Mouse (Mus musculus) erythroblast, embryonic 14.5 days (primary cell): ENCODE data around the gene Cdh6.

Experiments used
- GATA1 ChIP-seq: IDR thresholded peaks from 2 replicates; pipeline ENCODE4 v1.6.1; 2012; ENCODE audit warnings: low read length, inconsistent platforms, mixed read lengths
- TAL1 ChIP-seq: IDR thresholded peaks from 3 replicates; pipeline ENCODE4 v1.6.1; 2012; ENCODE audit warnings: low read length, inconsistent platforms, mixed read lengths

DNA sequence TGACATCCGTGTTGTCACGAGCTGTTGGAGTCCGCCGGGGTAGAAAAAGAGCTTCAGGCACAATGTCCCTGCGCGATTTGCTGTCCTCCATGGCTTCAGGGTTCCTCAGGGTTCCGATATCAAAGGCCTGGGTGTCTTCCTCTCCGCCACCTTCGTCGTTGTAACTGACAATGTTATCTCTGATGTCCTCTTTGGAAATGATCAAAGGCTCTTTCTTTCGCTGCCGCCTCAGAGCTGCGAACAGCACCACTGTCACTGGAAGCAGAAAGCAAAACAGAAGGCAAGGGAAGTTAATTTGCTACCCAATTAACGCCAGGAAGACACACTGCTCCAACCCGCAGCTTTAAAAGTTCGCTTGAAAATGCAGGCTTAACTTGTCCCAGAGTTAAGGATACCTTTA, 139.0 kb downstream of the Cdh6 start:
- TF ChIP-seq GATA1: no peak
- no peak for TF ChIP-seq TAL1
